Mouse (Mus musculus) lung, postnatal 0 days (tissue): ENCODE data around the gene Il16.

Experiments
- CTCF ChIP-seq: IDR thresholded peaks from 2 replicates; pipeline ENCODE4 v1.5.1; 2016; ENCODE audit warnings: antibody characterized with exemption, mild to moderate bottlenecking
- EP300 ChIP-seq: IDR thresholded peaks from 2 replicates; pipeline ENCODE4 v1.6.1; 2016; ENCODE audit warnings: antibody characterized with exemption, mild to moderate bottlenecking, control low read depth

- peak; percentile 79 for TF ChIP-seq CTCF
- no peak for TF ChIP-seq EP300
Measured at GRCm38 (mm10) chr7:83695449-83696212, 49.9 kb downstream of the Il16 start.
